Mouse (Mus musculus): ENCODE measurements around the gene Gm20388.

The Gm20388 gene

GRCm38 (mm10) chr8:123826001-123826400 is 3915.4 kb downstream of the Gm20388 start:
- no peak for DNase-seq (ENCODE audit: low read depth, low spot score)

- no peak for DNase-seq (ENCODE audit: low read depth, low spot score)
These were observed 3916.1 kb downstream of the Gm20388 start for GRCm38 (mm10) chr8:123826758-123827157.

GRCm38 (mm10) chr8:123827523-123827922 is 3916.9 kb downstream of the Gm20388 start:
- no peak for DNase-seq (ENCODE audit: low read depth, low spot score)

- DNase-seq (ENCODE audit: low read depth, low spot score), result peak; percentile 56
These were observed 3922.1 kb downstream of the Gm20388 start for GRCm38 (mm10) chr8:123832757-123833156.

- DNase-seq (ENCODE audit: low read depth, low spot score), result peak; percentile 68
These were observed 3924.8 kb downstream of the Gm20388 start for GRCm38 (mm10) chr8:123835451-123835850.

GRCm38 (mm10) chr8:123836354-123836753 is 3925.7 kb downstream of the Gm20388 start:
- DNase-seq (ENCODE audit: low read depth, low spot score), result no peak

- no peak for DNase-seq (ENCODE audit: low read depth, low spot score)
These were observed 3927.9 kb downstream of the Gm20388 start for GRCm38 (mm10) chr8:123838496-123838895.

GRCm38 (mm10) chr8:123840578-123841345 is 3930.1 kb downstream of the Gm20388 start:
- no peak for DNase-seq (ENCODE audit: low read depth, low spot score)

DNA sequence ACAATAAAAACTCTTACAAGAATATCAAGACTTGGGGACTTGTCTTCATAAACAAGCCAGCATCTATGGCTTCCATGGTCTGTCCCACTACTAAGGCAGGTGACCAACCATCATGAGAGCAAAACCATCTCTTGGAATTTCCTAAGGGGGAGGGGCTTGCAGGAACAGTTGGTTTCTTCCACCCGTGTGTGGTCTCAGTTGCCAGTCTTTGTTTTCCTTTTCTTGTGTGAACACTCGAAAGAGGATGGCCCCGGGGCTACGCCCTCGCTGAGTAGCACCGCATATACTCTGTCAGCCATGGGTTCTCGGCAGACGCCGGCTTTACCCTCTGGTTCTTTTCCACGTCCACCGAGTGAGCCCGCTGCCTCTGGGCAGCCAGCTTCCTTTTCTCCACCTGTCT is 3931.4 kb downstream of the Gm20388 start:
- no peak for DNase-seq (ENCODE audit: low read depth, low spot score)

DNA sequence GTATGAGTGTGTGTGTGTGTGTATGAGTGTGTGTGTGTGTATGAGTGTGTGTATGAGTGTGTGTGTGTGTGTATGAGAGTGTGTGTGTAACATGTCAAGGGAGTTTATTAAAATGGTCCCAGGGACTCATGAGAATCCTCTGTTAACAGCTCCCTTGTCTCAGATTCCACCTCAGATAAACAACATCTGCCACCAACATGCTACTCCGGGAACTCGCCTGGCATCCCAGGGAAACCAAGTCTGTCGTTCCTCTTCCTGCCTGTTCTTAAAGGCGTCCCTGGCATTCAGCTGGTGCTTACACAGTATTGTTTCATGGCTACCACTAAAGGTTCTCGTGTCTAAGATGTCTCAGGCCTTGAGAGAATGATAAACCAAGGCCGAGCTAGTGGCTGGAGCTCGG is 3933.7 kb downstream of the Gm20388 start:
- DNase-seq (ENCODE audit: low read depth, low spot score), result no peak

GRCm38 (mm10) chr8:123845114-123845513 is 3934.5 kb downstream of the Gm20388 start:
- peak; percentile 56 for DNase-seq (ENCODE audit: low read depth, low spot score)

DNA sequence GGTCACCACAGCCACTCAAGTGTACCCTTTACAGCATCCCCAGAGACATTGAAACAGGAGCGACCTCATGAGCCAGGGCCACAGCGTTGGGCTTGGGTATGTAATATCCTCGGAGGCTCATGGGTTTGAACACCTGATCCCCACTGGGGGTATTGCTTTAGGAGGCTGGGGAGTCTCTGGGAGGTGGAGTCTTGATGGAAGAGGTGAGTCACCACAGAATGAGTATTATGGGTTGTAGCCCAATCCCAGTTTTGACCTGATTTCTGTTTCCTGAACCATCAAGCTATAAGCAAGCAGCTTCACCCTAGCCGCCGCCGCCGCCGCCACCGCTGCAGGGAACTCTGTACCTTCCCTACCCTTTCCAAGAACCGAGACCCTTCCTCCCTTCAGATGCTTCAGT is 3935.3 kb downstream of the Gm20388 start:
- DNase-seq (ENCODE audit: low read depth, low spot score), result no peak

DNA sequence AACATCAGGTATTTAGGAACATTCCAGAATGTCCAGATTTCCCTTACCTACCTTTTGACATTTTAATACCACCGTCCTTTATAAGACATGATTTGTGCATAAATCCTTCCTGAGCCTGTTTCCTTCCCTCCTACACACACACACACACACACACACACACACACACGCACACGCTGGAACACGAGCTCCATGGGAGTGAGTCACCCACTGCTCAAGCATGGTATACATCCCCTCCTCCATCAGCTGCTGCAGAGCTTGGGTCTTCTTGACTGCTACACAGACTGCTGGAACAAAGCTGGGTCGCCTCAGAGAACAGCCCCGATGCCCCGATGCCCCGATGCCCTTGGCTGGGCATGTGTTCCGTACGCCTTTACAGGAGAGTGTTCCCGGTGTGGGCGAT is 3935.9 kb downstream of the Gm20388 start:
- no peak for DNase-seq (ENCODE audit: low read depth, low spot score)

DNA sequence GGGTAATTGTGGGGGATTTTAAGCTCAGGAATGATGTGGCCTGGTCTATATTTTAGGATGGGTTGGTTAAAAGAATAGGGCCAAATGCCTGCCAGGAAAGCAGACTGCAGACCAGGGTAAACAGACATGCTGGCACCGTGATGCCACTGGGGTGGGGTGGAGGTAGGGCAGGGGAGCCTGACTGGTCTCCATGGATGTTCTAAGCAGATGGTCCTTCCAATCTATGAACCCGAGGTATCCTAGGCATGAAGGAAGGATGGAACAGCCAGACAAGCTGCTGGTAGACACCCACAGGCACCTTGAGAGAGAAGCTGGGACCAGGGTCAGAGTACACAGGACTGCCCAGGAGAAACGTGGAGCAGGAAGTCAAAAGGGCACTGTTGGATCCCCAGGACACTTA is 3936.9 kb downstream of the Gm20388 start:
- DNase-seq (ENCODE audit: low read depth, low spot score), result no peak

- no peak for DNase-seq (ENCODE audit: low read depth, low spot score)
These were observed 3938.7 kb downstream of the Gm20388 start for GRCm38 (mm10) chr8:123849352-123849751.

DNA sequence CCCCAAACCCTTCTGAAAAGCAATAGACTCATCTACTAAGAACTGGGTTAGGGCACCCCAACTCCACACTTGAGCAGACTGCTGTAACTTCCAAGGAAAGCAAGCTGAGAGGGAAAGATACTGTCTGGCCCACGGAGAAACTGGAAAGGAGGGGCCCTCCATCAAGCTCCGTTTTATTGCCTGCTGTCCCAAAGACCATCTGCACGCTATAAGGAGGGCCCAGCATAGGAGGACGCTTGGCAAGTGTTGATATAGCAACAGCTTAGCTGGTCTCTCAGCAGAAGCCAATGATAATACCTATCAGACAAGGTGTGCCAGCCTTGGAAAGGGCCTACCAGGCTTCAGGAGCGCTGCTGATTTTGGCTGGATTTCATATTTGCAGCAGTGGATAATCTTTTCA is 3940.9 kb downstream of the Gm20388 start:
- DNase-seq (ENCODE audit: low read depth, low spot score), result no peak

DNA sequence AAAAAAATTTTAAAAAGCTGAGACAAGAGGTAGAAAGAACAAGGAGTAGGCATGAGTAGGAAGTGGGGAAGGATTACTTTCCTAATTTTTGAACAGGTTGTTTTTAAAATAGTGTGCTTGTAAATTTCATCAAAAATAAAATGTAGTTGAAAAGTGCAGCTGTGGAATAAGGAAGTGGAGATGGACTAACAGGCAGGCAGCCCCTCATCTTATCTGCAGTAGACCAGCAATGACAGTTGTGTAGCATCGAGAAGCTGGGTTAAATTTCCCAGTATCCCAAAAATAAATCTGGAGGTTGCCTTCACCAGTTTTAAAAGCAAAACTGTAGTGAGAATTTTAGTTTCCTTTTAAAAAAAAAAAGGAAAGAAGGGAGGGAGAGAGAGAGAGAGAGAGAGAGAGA is 3943.6 kb downstream of the Gm20388 start:
- no peak for DNase-seq (ENCODE audit: low read depth, low spot score)

- DNase-seq (ENCODE audit: low read depth, low spot score), result no peak
These were observed 3944.3 kb downstream of the Gm20388 start for GRCm38 (mm10) chr8:123854733-123855475.

GRCm38 (mm10) chr8:123857361-123857760 is 3946.7 kb downstream of the Gm20388 start:
- no peak for DNase-seq (ENCODE audit: low read depth, low spot score)

- no peak for DNase-seq (ENCODE audit: low read depth, low spot score)
These were observed 3947.9 kb downstream of the Gm20388 start for GRCm38 (mm10) chr8:123858574-123858940.

- DNase-seq (ENCODE audit: low read depth, low spot score), result peak; percentile 96
These were observed 3948.5 kb downstream of the Gm20388 start for GRCm38 (mm10) chr8:123858941-123859647.

DNA sequence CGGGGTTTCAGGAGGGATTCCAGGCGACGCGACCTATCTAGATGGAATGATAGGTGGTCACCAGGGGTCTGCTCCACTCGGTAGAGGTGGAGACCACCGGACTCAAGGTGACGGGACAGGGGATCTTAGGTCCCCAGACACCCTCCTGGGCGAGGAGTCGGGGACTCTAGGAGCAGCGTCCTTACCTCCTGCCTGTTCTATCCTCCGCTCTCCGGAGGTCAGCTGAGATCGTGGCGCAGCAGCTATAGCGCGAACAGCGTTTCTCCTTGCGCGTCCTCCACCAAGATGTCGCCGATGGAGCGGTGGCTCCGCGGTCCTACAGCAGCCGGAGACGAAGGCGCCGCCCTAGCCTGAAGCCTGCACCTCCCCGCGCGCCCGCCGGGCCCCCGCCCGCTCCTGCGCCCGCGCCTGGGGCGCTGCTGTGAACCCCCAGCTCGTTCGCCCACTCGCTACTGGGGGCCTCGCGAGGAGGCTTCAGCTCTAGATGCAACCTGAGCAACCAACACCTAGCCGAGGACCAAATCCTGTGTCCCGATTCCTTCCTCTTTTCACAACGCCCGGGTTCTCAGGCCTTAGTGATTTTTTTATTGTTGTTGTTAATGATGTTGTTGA is 3949.1 kb downstream of the Gm20388 start, which contains the start of gene Ccsap:
TSS of gene Ccsap (minus strand) at position 562 of the 612 bp plus-strand sequence.
- peak; percentile 81 for DNase-seq (ENCODE audit: low read depth, low spot score)

All from CD4-positive helper T cell, adult 2 months (primary cell).